Mouse (Mus musculus) megakaryocyte, embryonic 14.5 days (primary cell): Measurements from ENCODE around the gene B4galt4. TPM values are rescaled to one million over a fixed set of nuclear protein-coding genes. Genes with fewer than 3 reads are reported as not detected.

Experiments
- H3K27me3 ChIP-seq: replicated peaks from 2 replicates; pipeline ENCODE3; 2012; ENCODE audit warnings: inconsistent platforms
- H3K36me3 ChIP-seq: replicated peaks from 2 replicates; pipeline ENCODE3; 2012; ENCODE audit warnings: low read length, inconsistent platforms, mixed read lengths
- H3K4me1 ChIP-seq: 2 replicates; pipeline ENCODE4 v1.6.1; 2012; ENCODE audit warnings: inconsistent platforms
- H3K4me3 ChIP-seq: replicated peaks from 2 replicates; pipeline ENCODE3; 2012; ENCODE audit warnings: moderate library complexity, mild to moderate bottlenecking, inconsistent platforms
- H3K9me3 ChIP-seq: 2 replicates; pipeline ENCODE4 v1.6.1; 2012; ENCODE audit warnings: inconsistent platforms
- FLI1 ChIP-seq: IDR thresholded peaks from 2 replicates; pipeline ENCODE4 v1.6.1; 2012; ENCODE audit warnings: low read length, inconsistent platforms, mixed read lengths
- GATA1 ChIP-seq: IDR thresholded peaks from 3 replicates; pipeline ENCODE4 v1.6.1; 2012; ENCODE audit warnings: mixed read lengths, low read length, inconsistent platforms, borderline replicate concordance
- polyA plus RNA-seq: library from polyadenylated mRNA; stranded (reverse); fragments of >175 nt; gene quantifications from 2 replicates; pipeline ENCODE4 v1.2.3, GENCODE M21; 2012; ENCODE audit warnings: low replicate concordance; ENCODE audit not compliant: insufficient read depth

The B4galt4 gene
- polyA plus RNA-seq, 1 experiment, result not detected

GRCm38 (mm10) chr16:38728576-38729132 lies 13.4 kb upstream of the B4galt4 start:
- TF ChIP-seq GATA1 (no peak), FLI1 (no peak)
- Histone ChIP-seq H3K9me3 (no peaks in the 10 kb centered on the region), H3K27me3 (peaks cover 28% of the 10 kb centered on the region), H3K36me3 (no peaks in the 10 kb centered on the region), H3K4me3 (no peak overlapping the region), H3K4me1 (peaks cover 22% of the 10 kb centered on the region)

- no peak overlapping the region for H3K4me3 ChIP-seq
- H3K36me3 ChIP-seq, result no peaks in the 10 kb centered on the region
- H3K4me1 ChIP-seq, result peaks cover 22% of the 10 kb centered on the region
- no peaks in the 10 kb centered on the region for H3K9me3 ChIP-seq
- peaks cover 27% of the 10 kb centered on the region for H3K27me3 ChIP-seq
- TF ChIP-seq GATA1 (no peak), FLI1 (no peak)
Measured at GRCm38 (mm10) chr16:38729139-38729538, 12.9 kb upstream of the B4galt4 start.

DNA sequence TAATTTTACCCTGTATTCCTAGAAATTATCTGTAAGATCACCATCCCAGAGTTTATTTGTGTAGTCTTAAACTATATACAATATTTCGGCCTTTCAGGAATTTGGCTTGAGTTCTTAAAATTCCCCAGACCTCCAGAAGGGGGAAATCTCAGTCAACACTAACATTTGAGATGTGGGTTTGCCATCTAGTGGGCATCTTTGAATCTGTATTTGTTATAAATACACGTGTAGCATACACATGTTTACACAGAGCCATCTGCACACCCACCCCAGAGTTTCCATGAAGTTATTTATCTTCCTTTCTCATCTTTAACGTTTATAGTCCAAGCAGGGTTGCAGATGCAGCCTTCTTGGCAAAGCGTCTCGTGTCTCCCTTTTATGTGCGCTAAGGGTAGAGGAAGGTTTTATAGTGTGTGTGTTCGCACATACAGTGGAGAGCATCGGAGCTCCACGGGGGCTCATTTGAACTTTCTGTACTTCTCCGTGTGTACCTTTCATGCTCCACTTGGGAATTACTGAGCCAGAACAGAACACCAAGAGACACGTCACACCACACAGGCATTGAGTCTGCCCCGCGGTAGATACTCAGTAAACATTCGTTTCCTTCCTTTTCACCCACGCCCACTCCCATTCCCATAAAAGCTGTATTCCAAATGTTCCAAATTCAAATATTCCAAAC lies 12.3 kb upstream of the B4galt4 start:
- Histone ChIP-seq H3K9me3 (no peaks in the 10 kb centered on the region), H3K4me3 (no peak overlapping the region), H3K27me3 (peaks cover 21% of the 10 kb centered on the region), H3K36me3 (no peaks in the 10 kb centered on the region), H3K4me1 (peaks cover 22% of the 10 kb centered on the region)
- TF ChIP-seq GATA1 (no peak), FLI1 (no peak)

GRCm38 (mm10) chr16:38730921-38731320 lies 11.1 kb upstream of the B4galt4 start:
- Histone ChIP-seq H3K4me3 (peak overlapping the region; percentile 83), H3K4me1 (peaks cover 22% of the 10 kb centered on the region), H3K36me3 (no peaks in the 10 kb centered on the region), H3K27me3 (peaks cover 19% of the 10 kb centered on the region), H3K9me3 (no peaks in the 10 kb centered on the region)
- TF ChIP-seq FLI1 (no peak), GATA1 (no peak)

- Histone ChIP-seq H3K4me3 (no peak overlapping the region), H3K27me3 (peaks cover 46% of the 10 kb centered on the region), H3K4me1 (peaks cover 11% of the 10 kb centered on the region), H3K36me3 (no peaks in the 10 kb centered on the region), H3K9me3 (no peaks in the 10 kb centered on the region)
- TF ChIP-seq GATA1 (no peak), FLI1 (no peak)
Measured at GRCm38 (mm10) chr16:38741204-38741903, 710 bp upstream of the B4galt4 start.

DNA sequence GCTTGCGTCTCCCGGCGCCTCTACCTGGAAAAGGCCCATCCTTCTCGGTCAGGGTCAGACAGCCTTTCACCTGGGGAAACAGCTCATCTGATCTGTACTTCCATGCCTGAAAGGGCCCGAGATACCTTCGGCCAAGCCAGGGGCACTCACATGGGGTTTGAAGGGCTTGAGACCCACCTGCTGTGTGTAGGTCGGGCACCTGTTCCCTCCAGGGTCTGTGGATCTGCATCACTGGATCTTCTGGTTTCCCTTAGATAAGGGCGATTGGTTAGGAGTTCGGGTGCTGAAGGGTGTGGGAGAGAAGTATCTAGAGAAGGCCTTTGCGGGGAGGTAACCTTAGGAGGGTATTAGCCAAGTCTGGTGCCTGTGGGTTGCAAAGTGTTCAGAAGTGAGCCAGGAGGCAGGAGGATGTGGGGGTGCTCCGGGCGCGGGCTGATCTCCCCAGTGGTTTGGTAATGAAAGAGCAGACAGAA lies 631 bp downstream of the B4galt4 start:
- TF ChIP-seq FLI1 (no peak), GATA1 (no peak)
- H3K36me3 ChIP-seq, result no peaks in the 10 kb centered on the region
- H3K9me3 ChIP-seq, result no peaks in the 10 kb centered on the region
- H3K27me3 ChIP-seq, result peaks cover 48% of the 10 kb centered on the region
- H3K4me3 ChIP-seq, result peak overlapping the region; percentile 90
- H3K4me1 ChIP-seq, result peaks cover 11% of the 10 kb centered on the region

- no peaks in the 10 kb centered on the region for H3K9me3 ChIP-seq
- no peak overlapping the region for H3K4me3 ChIP-seq
- H3K4me1 ChIP-seq, result peaks cover 11% of the 10 kb centered on the region
- no peaks in the 10 kb centered on the region for H3K36me3 ChIP-seq
- TF ChIP-seq GATA1, result no peak
- TF ChIP-seq FLI1, result no peak
- peaks cover 52% of the 10 kb centered on the region for H3K27me3 ChIP-seq
Measured at GRCm38 (mm10) chr16:38743941-38744673, 2.0 kb downstream of the B4galt4 start.

GRCm38 (mm10) chr16:38750803-38751202 lies 8.7 kb downstream of the B4galt4 start:
- H3K4me1 ChIP-seq, result peaks cover 5% of the 10 kb centered on the region
- no peaks in the 10 kb centered on the region for H3K9me3 ChIP-seq
- no peaks in the 10 kb centered on the region for H3K36me3 ChIP-seq
- TF ChIP-seq GATA1 (no peak), FLI1 (no peak)
- peaks cover 28% of the 10 kb centered on the region for H3K27me3 ChIP-seq
- no peak overlapping the region for H3K4me3 ChIP-seq

DNA sequence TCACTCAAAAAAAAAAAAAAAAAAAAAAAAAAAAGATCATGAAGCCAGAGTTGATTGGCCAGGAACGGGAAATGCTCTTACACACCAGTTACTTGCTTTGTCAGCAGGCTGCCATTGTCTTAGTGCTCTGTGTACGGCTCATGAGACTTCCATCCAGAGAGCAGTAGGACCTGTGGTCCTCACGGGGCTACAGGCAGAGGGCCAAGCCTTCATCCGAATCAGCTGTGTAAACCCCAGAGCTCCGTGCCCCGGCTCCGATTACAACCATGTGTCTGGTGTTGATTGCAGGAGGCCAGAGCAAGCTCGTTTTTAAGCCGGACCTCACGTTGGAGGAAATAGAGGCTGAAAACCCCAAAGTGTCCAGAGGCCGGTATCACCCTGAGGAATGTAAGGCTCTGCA lies 11.6 kb downstream of the B4galt4 start:
- Histone ChIP-seq H3K9me3 (no peaks in the 10 kb centered on the region; the same call in 1 of the 2 replicates), H3K4me3 (no peak overlapping the region), H3K4me1 (peaks cover 24% of the 10 kb centered on the region), H3K27me3 (peaks cover 20% of the 10 kb centered on the region), H3K36me3 (no peaks in the 10 kb centered on the region)
- TF ChIP-seq GATA1 (no peak), FLI1 (no peak)
